Mouse (Mus musculus): ENCODE measurements around the gene Nphp3. TPM values are rescaled to one million over a fixed set of nuclear protein-coding genes. Genes with fewer than 3 reads are reported as not detected.

Nphp3 gene
- total and polyA plus RNA-seq, 3 experiments = 0.05 TPM; not detected in 2

DNA sequence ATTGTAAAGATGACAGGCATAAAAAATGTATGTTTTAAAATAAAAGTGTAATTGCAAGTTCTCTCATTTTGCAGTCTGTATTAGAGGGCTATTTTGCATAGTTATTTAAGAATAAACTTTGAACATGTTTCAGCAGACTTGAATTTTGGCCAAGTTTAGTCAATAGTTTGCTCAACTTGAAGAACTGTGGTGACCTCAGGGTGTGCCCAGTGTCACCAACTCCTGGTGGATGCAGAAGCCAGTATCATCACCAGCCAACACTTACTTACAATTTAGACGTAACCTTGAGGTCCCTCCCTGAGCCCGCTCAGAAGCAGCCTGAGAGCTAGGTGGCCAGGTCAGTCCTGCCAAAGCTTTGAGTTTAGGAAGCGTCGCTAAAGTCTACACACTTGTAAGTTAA, 41.3 kb downstream of the Nphp3 start:
- H3K9me3 ChIP-seq (replicated peaks) = no peaks in the 10 kb centered on the region
- TF ChIP-seq POLR2AphosphoS5 (IDR thresholded peaks at IDR 0.05; ENCODE audit: insufficient replicate concordance, low read depth, low read length) (no peak), GATA1 (IDR thresholded peaks at IDR 0.05; ENCODE audit: borderline replicate concordance, low read length) (no peak), TAL1 (conservative IDR thresholded peaks at IDR 0.05; ENCODE audit: low read depth, low read length) (no peak), GATA2 (IDR thresholded peaks at IDR 0.05; ENCODE audit: borderline replicate concordance, low read depth, low read length) (no peak), CTCF (IDR thresholded peaks at IDR 0.05; ENCODE audit: low read depth, low read length) (no peak)
- peaks cover 28% of the 10 kb centered on the region for H3K36me3 ChIP-seq (replicated peaks)
- no peak overlapping the region for H3K4me3 ChIP-seq (ENCODE audit: low read depth, low read length)
- H3K27me3 ChIP-seq (ENCODE audit: insufficient read depth, low read length) = peaks cover 2% of the 10 kb centered on the region; the same call in 1 of the 2 replicates
- DNase-seq (ENCODE audit: low spot score) (no peak), ATAC-seq (ENCODE audit: extremely low read depth, insufficient number of reproducible peaks, low FRiP score, poor library complexity, severe bottlenecking) (no peak)
- no peaks in the 10 kb centered on the region for H3K4me1 ChIP-seq (ENCODE audit: insufficient read depth, low read depth, low read length)

DNA sequence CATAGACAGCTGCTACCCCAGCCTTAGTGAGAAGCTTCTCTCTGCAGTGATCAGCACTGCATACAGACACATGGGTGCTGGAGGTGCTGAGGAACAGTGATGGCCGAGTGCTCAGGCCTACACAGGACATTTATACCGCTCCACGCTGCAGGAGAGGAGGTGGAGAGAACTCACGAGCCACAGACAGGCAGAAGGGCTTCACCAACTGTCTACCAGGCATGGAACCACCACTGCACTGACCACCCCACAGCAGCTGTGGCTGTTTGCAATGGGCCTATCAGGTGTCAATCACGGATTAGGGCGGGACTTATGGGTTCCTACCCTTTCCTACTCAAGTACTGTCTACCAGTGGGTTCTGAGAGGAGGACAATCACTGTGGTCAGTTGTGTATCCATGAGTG, 48.7 kb downstream of the Nphp3 start:
- Histone ChIP-seq H3K27me3 (ENCODE audit: insufficient read depth, low read length) (no peaks in the 10 kb centered on the region), H3K36me3 (replicated peaks) (peaks cover 92% of the 10 kb centered on the region), H3K4me3 (ENCODE audit: low read depth, low read length) (no peak overlapping the region), H3K4me1 (ENCODE audit: insufficient read depth, low read depth, low read length) (no peaks in the 10 kb centered on the region; the same call in 1 of the 2 replicates), H3K9me3 (replicated peaks) (no peaks in the 10 kb centered on the region)
- no peak for ATAC-seq (ENCODE audit: extremely low read depth, insufficient number of reproducible peaks, low FRiP score, poor library complexity, severe bottlenecking)
- DNase-seq (ENCODE audit: low spot score) = no peak
- TF ChIP-seq GATA1 (IDR thresholded peaks at IDR 0.05; ENCODE audit: borderline replicate concordance, low read length) (no peak), GATA2 (IDR thresholded peaks at IDR 0.05; ENCODE audit: borderline replicate concordance, low read depth, low read length) (no peak), TAL1 (conservative IDR thresholded peaks at IDR 0.05; ENCODE audit: low read depth, low read length) (no peak), CTCF (IDR thresholded peaks at IDR 0.05; ENCODE audit: low read depth, low read length) (no peak), POLR2AphosphoS5 (IDR thresholded peaks at IDR 0.05; ENCODE audit: insufficient replicate concordance, low read depth, low read length) (no peak)

DNA sequence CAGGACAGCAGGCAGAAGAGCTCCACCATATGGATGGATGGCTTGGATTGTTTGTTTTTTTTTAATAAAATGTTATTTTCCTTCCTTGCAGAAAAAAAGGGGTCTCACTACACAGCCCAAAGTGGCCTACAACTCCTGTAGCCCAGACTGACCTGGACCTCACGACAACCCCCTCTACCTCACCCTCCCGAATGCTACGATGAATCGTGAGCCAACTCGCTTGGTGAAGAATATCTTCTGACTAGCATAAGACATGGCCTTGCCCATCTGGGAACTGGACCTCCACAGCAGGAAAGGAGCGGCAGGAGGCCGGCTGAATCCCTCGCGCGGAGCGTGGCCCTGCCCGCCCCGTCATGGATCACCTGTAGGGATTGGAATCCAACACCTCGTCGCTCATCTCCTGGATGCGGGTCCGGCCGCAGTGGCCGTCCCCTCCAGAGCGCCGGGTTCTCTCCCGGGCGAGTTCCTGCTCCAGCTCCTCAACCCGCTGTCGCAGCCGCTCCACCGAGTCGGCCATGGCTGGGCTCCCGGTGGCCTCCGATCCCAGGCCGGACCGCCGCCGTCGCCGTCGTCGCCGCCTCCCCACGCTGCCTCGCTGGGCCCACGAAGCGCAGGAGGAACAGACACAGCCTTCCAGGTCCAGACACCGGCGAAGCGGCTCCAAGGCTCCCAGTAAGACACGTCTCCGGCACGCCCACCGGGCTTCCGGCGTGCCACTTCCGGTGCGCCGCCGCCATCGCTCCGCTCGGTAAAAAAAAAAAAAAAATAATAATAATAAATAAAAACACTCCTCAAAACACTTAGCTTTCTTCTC, 60.3 kb downstream of the Nphp3 start, which contains the start of gene Uba5:
Gene Uba5, minus strand, starts transcription at position 705 of the 814 bp plus-strand sequence.
- Histone ChIP-seq H3K27me3 (ENCODE audit: insufficient read depth, low read length) (no peaks in the 10 kb centered on the region), H3K4me3 (ENCODE audit: low read depth, low read length) (peak within 1 kb of the TSS; percentile 97), H3K36me3 (replicated peaks) (peaks cover 36% of the 10 kb centered on the region), H3K9me3 (replicated peaks) (no peaks in the 10 kb centered on the region), H3K4me1 (ENCODE audit: insufficient read depth, low read depth, low read length) (peaks cover 21% of the 10 kb centered on the region)
- DNase-seq (ENCODE audit: low spot score) (peak; percentile 70), ATAC-seq (ENCODE audit: extremely low read depth, insufficient number of reproducible peaks, low FRiP score, poor library complexity, severe bottlenecking) (peak; percentile 43; the same call in 1 of the 2 replicates)
- no peak for TF ChIP-seq TAL1 (conservative IDR thresholded peaks at IDR 0.05; ENCODE audit: low read depth, low read length)
- TF ChIP-seq GATA1 (IDR thresholded peaks at IDR 0.05; ENCODE audit: borderline replicate concordance, low read length) = no peak
- no peak for TF ChIP-seq POLR2AphosphoS5 (IDR thresholded peaks at IDR 0.05; ENCODE audit: insufficient replicate concordance, low read depth, low read length)
- TF ChIP-seq GATA2 (IDR thresholded peaks at IDR 0.05; ENCODE audit: borderline replicate concordance, low read depth, low read length) = no peak
- no peak for TF ChIP-seq CTCF (IDR thresholded peaks at IDR 0.05; ENCODE audit: low read depth, low read length)

DNA sequence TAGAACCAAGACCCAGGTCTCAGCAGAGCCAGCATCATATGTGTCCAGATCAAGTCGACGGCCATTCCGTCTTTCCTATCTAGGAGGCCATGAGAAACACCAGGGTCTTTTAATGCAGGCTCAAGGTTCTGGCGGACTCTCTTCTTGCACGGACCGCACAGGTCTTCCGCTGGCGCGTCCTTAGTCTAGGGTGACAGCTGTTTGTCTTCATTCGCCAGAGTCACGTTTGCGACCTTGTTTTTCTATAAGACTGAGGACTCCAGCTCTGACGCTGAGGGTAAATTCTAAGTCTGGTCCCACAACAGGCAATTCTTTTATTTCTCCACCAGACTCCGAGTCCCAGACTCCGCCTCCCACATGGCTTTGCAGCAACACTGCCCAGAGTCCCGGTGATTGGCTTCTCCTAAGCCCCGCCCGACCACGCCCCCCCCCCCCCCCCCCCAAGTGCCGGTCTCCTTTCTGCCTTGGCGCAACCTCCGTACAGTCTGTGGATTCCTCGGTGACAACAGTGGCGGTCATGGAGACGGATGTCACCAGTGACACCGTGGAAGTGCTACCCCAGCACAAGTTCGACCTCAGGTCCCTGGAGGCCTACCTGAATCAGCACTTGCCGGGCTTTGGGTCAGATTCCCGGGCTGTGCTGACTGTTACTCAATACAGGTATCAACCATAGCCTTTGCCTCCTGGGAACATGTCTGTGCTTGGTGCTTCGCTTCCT, 61.1 kb downstream of the Nphp3 start, which contains the start of gene Acad11:
Gene Acad11, plus strand, starts transcription at position 134 of the 718 bp plus-strand sequence.
- Histone ChIP-seq H3K27me3 (ENCODE audit: insufficient read depth, low read length) (no peaks in the 10 kb centered on the region), H3K9me3 (replicated peaks) (no peaks in the 10 kb centered on the region), H3K4me3 (ENCODE audit: low read depth, low read length) (peak within 1 kb of the TSS; percentile 97), H3K4me1 (ENCODE audit: insufficient read depth, low read depth, low read length) (peaks cover 21% of the 10 kb centered on the region), H3K36me3 (replicated peaks) (peaks cover 28% of the 10 kb centered on the region)
- TF ChIP-seq GATA2 (IDR thresholded peaks at IDR 0.05; ENCODE audit: borderline replicate concordance, low read depth, low read length) = no peak
- TF ChIP-seq CTCF (IDR thresholded peaks at IDR 0.05; ENCODE audit: low read depth, low read length) = no peak
- no peak for TF ChIP-seq POLR2AphosphoS5 (IDR thresholded peaks at IDR 0.05; ENCODE audit: insufficient replicate concordance, low read depth, low read length)
- TF ChIP-seq TAL1 (conservative IDR thresholded peaks at IDR 0.05; ENCODE audit: low read depth, low read length) = no peak
- TF ChIP-seq GATA1 (IDR thresholded peaks at IDR 0.05; ENCODE audit: borderline replicate concordance, low read length) = no peak
- ATAC-seq (ENCODE audit: extremely low read depth, insufficient number of reproducible peaks, low FRiP score, poor library complexity, severe bottlenecking) (peak; percentile 85), DNase-seq (ENCODE audit: low spot score) (peak; percentile 89)

DNA sequence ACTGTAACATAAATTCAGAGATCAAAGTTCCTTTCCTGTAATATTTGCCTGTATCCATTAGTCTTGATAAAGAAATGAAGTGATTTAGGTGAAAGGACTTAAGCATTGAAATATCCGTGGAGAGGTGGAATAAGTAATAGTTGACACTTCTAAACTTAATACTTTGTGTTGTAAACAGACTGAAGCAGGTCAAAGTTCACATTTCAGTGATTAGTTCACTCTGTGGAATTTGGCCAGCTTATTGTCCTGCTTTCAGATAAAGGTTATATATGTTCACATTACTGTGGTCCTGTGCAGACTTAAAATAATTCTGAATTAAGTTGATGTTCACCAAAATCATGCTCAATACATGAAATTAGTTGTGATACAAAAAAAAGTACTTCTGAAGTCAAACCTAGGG, 62.2 kb downstream of the Nphp3 start:
- Histone ChIP-seq H3K4me3 (ENCODE audit: low read depth, low read length) (no peak overlapping the region), H3K36me3 (replicated peaks) (peaks cover 23% of the 10 kb centered on the region), H3K27me3 (ENCODE audit: insufficient read depth, low read length) (no peaks in the 10 kb centered on the region), H3K9me3 (replicated peaks) (no peaks in the 10 kb centered on the region), H3K4me1 (ENCODE audit: insufficient read depth, low read depth, low read length) (peaks cover 21% of the 10 kb centered on the region)
- ATAC-seq (ENCODE audit: extremely low read depth, insufficient number of reproducible peaks, low FRiP score, poor library complexity, severe bottlenecking) (no peak), DNase-seq (ENCODE audit: low spot score) (no peak)
- TF ChIP-seq POLR2AphosphoS5 (IDR thresholded peaks at IDR 0.05; ENCODE audit: insufficient replicate concordance, low read depth, low read length) = no peak

DNA sequence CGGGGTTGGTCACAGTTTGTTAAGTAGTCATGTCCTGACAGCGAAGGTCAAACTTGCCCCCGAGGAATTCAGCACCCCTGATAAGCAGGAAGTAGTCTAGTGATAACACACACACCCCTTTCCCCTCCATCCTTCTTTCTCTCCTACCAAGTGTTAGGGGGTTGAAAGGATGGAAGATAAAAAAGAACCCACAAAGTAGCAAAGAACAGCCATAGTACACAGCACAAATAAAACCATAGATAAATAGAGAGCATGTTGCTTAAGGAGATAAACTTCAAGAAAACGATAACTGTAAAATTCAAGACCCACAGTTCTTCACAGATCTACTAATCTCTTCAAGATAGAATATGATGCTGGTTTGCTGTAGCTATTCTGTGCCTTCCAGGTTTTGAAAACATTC, 67.9 kb downstream of the Nphp3 start:
- DNase-seq (ENCODE audit: low spot score) (no peak), ATAC-seq (ENCODE audit: extremely low read depth, insufficient number of reproducible peaks, low FRiP score, poor library complexity, severe bottlenecking) (no peak)
- Histone ChIP-seq H3K4me1 (ENCODE audit: insufficient read depth, low read depth, low read length) (no peaks in the 10 kb centered on the region), H3K4me3 (ENCODE audit: low read depth, low read length) (no peak overlapping the region), H3K27me3 (ENCODE audit: insufficient read depth, low read length) (no peaks in the 10 kb centered on the region), H3K36me3 (replicated peaks) (peaks cover 16% of the 10 kb centered on the region), H3K9me3 (replicated peaks) (no peaks in the 10 kb centered on the region)
- TF ChIP-seq GATA1 (IDR thresholded peaks at IDR 0.05; ENCODE audit: borderline replicate concordance, low read length) (no peak), TAL1 (conservative IDR thresholded peaks at IDR 0.05; ENCODE audit: low read depth, low read length) (no peak), CTCF (IDR thresholded peaks at IDR 0.05; ENCODE audit: low read depth, low read length) (no peak), GATA2 (IDR thresholded peaks at IDR 0.05; ENCODE audit: borderline replicate concordance, low read depth, low read length) (no peak), POLR2AphosphoS5 (IDR thresholded peaks at IDR 0.05; ENCODE audit: insufficient replicate concordance, low read depth, low read length) (no peak)
